Mouse (Mus musculus): Measurements from ENCODE around the gene Palm2.

GRCm38 (mm10) chr4:57482435-57482834 lies 48.4 kb downstream of the Palm2 start:
- TF ChIP-seq CTCF (IDR thresholded peaks at IDR 0.05; ENCODE audit: insufficient read depth, low read length) (no peak), POLR2A (IDR thresholded peaks at IDR 0.05; ENCODE audit: borderline replicate concordance, extremely low read depth, low read depth, low read length) (no peak)
